Mouse (Mus musculus) erythroblast, embryonic 14.5 days (primary cell): ENCODE data around the gene Impg1.

Experiments
- GATA1 ChIP-seq: IDR thresholded peaks from 2 replicates; pipeline ENCODE4 v1.6.1; 2012; ENCODE audit warnings: low read length, inconsistent platforms, mixed read lengths
- TAL1 ChIP-seq: IDR thresholded peaks from 3 replicates; pipeline ENCODE4 v1.6.1; 2012; ENCODE audit warnings: low read length, inconsistent platforms, mixed read lengths

DNA sequence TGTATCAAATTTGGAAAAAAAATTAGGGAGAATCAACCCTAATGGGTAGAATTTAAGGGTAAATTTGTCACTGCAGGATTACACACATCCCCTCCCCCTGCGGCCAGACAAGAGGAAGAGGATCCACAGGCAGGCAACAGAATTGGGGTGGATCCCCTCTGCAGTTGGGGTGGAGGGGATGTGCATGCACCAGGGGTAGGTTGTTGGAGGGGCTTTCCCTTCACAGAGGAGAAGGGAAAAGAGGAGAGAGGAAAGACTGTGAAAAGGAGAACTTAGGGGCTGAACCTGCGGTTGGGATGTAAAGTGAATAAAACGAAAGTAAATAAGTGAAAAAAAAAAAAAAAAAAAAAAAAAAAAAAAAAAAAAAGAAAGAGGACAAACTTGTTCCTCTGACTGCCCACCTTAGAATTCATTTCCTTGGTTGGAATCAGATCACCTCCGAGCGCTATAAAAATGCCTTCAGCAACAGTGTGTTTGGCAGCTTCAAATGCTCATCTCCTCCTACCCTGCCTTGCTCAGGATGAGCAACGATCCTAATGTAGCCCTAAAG, 120.8 kb downstream of the Impg1 start:
- TF ChIP-seq GATA1 = no peak
- no peak for TF ChIP-seq TAL1
